Mouse (Mus musculus): ENCODE results near the gene Pibf1.
A peak's percentile ranks its signal among the peaks of the same experiment; 100 is the strongest.

Gene Pibf1

GRCm38 (mm10) chr14:99140036-99140435 lies 40.8 kb downstream of the Pibf1 start:
- no peak for DNase-seq (ENCODE audit: low read depth, low spot score)

GRCm38 (mm10) chr14:99141786-99142633 lies 42.8 kb downstream of the Pibf1 start:
- DNase-seq (ENCODE audit: low read depth, low spot score) = peak; percentile 85

- no peak for DNase-seq (ENCODE audit: low read depth, low spot score)
Measured at GRCm38 (mm10) chr14:99146841-99147240, 47.6 kb downstream of the Pibf1 start.

- DNase-seq (ENCODE audit: low read depth, low spot score) = no peak
Measured at GRCm38 (mm10) chr14:99152683-99153082, 53.5 kb downstream of the Pibf1 start.

GRCm38 (mm10) chr14:99159940-99160339 lies 60.7 kb downstream of the Pibf1 start:
- DNase-seq (ENCODE audit: low read depth, low spot score) = no peak

- no peak for DNase-seq (ENCODE audit: low read depth, low spot score)
Measured at GRCm38 (mm10) chr14:99163051-99163450, 63.8 kb downstream of the Pibf1 start.

GRCm38 (mm10) chr14:99174138-99174745 lies 75.0 kb downstream of the Pibf1 start:
- no peak for DNase-seq (ENCODE audit: low read depth, low spot score)

- DNase-seq (ENCODE audit: low read depth, low spot score) = peak; percentile 75
Measured at GRCm38 (mm10) chr14:99176559-99176958, 77.3 kb downstream of the Pibf1 start.

- DNase-seq (ENCODE audit: low read depth, low spot score) = no peak
Measured at GRCm38 (mm10) chr14:99190153-99190790, 91.0 kb downstream of the Pibf1 start.

GRCm38 (mm10) chr14:99205865-99206264 lies 106.6 kb downstream of the Pibf1 start:
- no peak for DNase-seq (ENCODE audit: low read depth, low spot score)

- peak; percentile 79 for DNase-seq (ENCODE audit: low read depth, low spot score)
Measured at GRCm38 (mm10) chr14:99206591-99206990, 107.4 kb downstream of the Pibf1 start.

- DNase-seq (ENCODE audit: low read depth, low spot score) = no peak
Measured at GRCm38 (mm10) chr14:99210431-99210830, 111.2 kb downstream of the Pibf1 start.

GRCm38 (mm10) chr14:99218396-99219012 lies 119.3 kb downstream of the Pibf1 start:
- DNase-seq (ENCODE audit: low read depth, low spot score) = no peak

- DNase-seq (ENCODE audit: low read depth, low spot score) = peak; percentile 74
Measured at GRCm38 (mm10) chr14:99219757-99220171, 120.5 kb downstream of the Pibf1 start.

- DNase-seq (ENCODE audit: low read depth, low spot score) = no peak
Measured at GRCm38 (mm10) chr14:99225929-99226328, 126.7 kb downstream of the Pibf1 start.

- no peak for DNase-seq (ENCODE audit: low read depth, low spot score)
Measured at GRCm38 (mm10) chr14:99229071-99229780, 130.0 kb downstream of the Pibf1 start.

GRCm38 (mm10) chr14:99233056-99233455 lies 133.8 kb downstream of the Pibf1 start:
- no peak for DNase-seq (ENCODE audit: low read depth, low spot score)

GRCm38 (mm10) chr14:99237115-99237514 lies 137.9 kb downstream of the Pibf1 start:
- DNase-seq (ENCODE audit: low read depth, low spot score) = no peak

- DNase-seq (ENCODE audit: low read depth, low spot score) = no peak
Measured at GRCm38 (mm10) chr14:99240563-99240962, 141.3 kb downstream of the Pibf1 start.

GRCm38 (mm10) chr14:99244508-99244907 lies 145.3 kb downstream of the Pibf1 start:
- DNase-seq (ENCODE audit: low read depth, low spot score) = no peak

- peak; percentile 42 for DNase-seq (ENCODE audit: low read depth, low spot score)
Measured at GRCm38 (mm10) chr14:99262026-99262425, 162.8 kb downstream of the Pibf1 start.
